In genomic region chr3:150954897-150955296, GRCm38 (mm10) we compare ENCODE assay signal across 11 mouse cellular contexts.
"Had no signal": no experiment of that assay in that cellular context is flagged by ENCODE, and none has a peak within 500 bp of the region (broad histone marks: within the 10 kb centered on the region; RNA-seq: fewer than 3 reads in every experiment).

No protein-coding gene starts in this region.

- H3K27me3 ChIP-seq: limb, embryonic 15.5 days; liver, embryonic 12.5 days; neural tube, embryonic 12.5 days had no signal

- H3K4me1 ChIP-seq: limb, embryonic 15.5 days; liver, embryonic 12.5 days; midbrain, embryonic 10.5 days; neural tube, embryonic 12.5 days had no signal

- H3K36me3 ChIP-seq: limb, embryonic 15.5 days; liver, embryonic 12.5 days; midbrain, embryonic 10.5 days; neural tube, embryonic 12.5 days had no signal

- H3K27ac ChIP-seq: limb, embryonic 15.5 days; liver, embryonic 12.5 days; midbrain, embryonic 10.5 days; neural tube, embryonic 12.5 days had no signal

- H3K4me3 ChIP-seq: limb, embryonic 15.5 days; liver, embryonic 12.5 days; midbrain, embryonic 10.5 days; neural tube, embryonic 12.5 days had no signal

- DNase-seq: kidney, adult 8-10 months; kidney, postnatal 25 days; lung, embryonic 14.5 days; lung, postnatal 10 days; lung, postnatal 4 days; midbrain, embryonic 14.5 days; thymus, postnatal 14 days had no signal

- H3K9me3 ChIP-seq: limb, embryonic 15.5 days; liver, embryonic 12.5 days; midbrain, embryonic 10.5 days; neural tube, embryonic 12.5 days had no signal
